ENCODE assay signal across 7 mouse cellular contexts in genomic region chr5:146712282-146712918, GRCm38 (mm10).
DNase-seq lines count a peak whose midpoint lies in the region; ATAC-seq and TF ChIP-seq lines count a peak whose summit lies in the region.

No protein-coding gene starts in this region.

- H3K4me3 ChIP-seq in E14TG2a.4 (replicated peaks; ENCODE audit: low read length), result peak overlapping the region; percentile 56
- H3K4me3 ChIP-seq in hindbrain, embryonic 10.5 days, result no peak overlapping the region
- H3K4me3 ChIP-seq in midbrain, embryonic 12.5 days, result no peak overlapping the region
- no peak overlapping the region for H3K4me3 ChIP-seq in liver, embryonic 12.5 days

- no peak for TF ChIP-seq CTCF in E14TG2a.4 (conservative IDR thresholded peaks at IDR 0.05; ENCODE audit: low read length)

- H3K27ac ChIP-seq in hindbrain, embryonic 10.5 days, result peak overlapping the region; percentile 79
- H3K27ac ChIP-seq in midbrain, embryonic 12.5 days (replicated peaks), result peak overlapping the region; percentile 84
- H3K27ac ChIP-seq in liver, embryonic 12.5 days, result no peak overlapping the region

- H3K4me1 ChIP-seq in E14TG2a.4 (replicated peaks; ENCODE audit: low read depth, low read length), result peaks cover 48% of the 10 kb centered on the region
- peaks cover 22% of the 10 kb centered on the region for H3K4me1 ChIP-seq in hindbrain, embryonic 10.5 days (replicated peaks)
- peaks cover 10% of the 10 kb centered on the region; the same call in 1 of the 2 replicates for H3K4me1 ChIP-seq in midbrain, embryonic 12.5 days
- peaks cover 4% of the 10 kb centered on the region; the same call in 1 of the 2 replicates for H3K4me1 ChIP-seq in liver, embryonic 12.5 days

- H3K4me2 ChIP-seq in midbrain, embryonic 12.5 days (replicated peaks), result peak overlapping the region; percentile 27; the same call in 1 of the 2 replicates
- H3K4me2 ChIP-seq in liver, embryonic 12.5 days, result no peak overlapping the region

- ATAC-seq in midbrain, embryonic 12.5 days (ENCODE audit: low FRiP score, low read depth), result peak; percentile 82
- ATAC-seq in liver, embryonic 12.5 days, result no peak

- H3K36me3 ChIP-seq in E14TG2a.4 (ENCODE audit: insufficient read depth, low read length), result no peaks in the 10 kb centered on the region
- H3K36me3 ChIP-seq in hindbrain, embryonic 10.5 days, result no peaks in the 10 kb centered on the region
- no peaks in the 10 kb centered on the region for H3K36me3 ChIP-seq in midbrain, embryonic 12.5 days
- no peaks in the 10 kb centered on the region for H3K36me3 ChIP-seq in liver, embryonic 12.5 days

- H3K9ac ChIP-seq in midbrain, embryonic 12.5 days (replicated peaks), result no peak overlapping the region
- H3K9ac ChIP-seq in liver, embryonic 12.5 days, result no peak overlapping the region

- WGBS in hindbrain, embryonic 10.5 days, result 72% methylated on average over 18 of the region's 18 CpGs
- WGBS in midbrain, embryonic 12.5 days, result 62% methylated on average over 18 of the region's 18 CpGs
- WGBS in liver, embryonic 12.5 days (ENCODE audit: insufficient replicate concordance), result 78% methylated on average over 18 of the region's 18 CpGs

- H3K9me3 ChIP-seq in E14TG2a.4 (ENCODE audit: low read length), result peaks cover 12% of the 10 kb centered on the region
- H3K9me3 ChIP-seq in hindbrain, embryonic 10.5 days, result no peaks in the 10 kb centered on the region; the same call in 1 of the 2 replicates
- H3K9me3 ChIP-seq in midbrain, embryonic 12.5 days, result no peaks in the 10 kb centered on the region
- H3K9me3 ChIP-seq in liver, embryonic 12.5 days (replicated peaks), result no peaks in the 10 kb centered on the region

- DNase-seq in Muller cell, postnatal 12 days (ENCODE audit: inconsistent ontology term), result peak; percentile 40
- peak; percentile 35 for DNase-seq in hindbrain, embryonic 10.5 days (ENCODE audit: low spot score)
- no peak for DNase-seq in ovary, postnatal 14 days (ENCODE audit: low spot score)
- DNase-seq in natural killer cell, adult 2 months (ENCODE audit: low spot score in 2 of 2), result no peak

- H3K27me3 ChIP-seq in E14TG2a.4 (ENCODE audit: insufficient read depth, low read length), result peaks cover 61% of the 10 kb centered on the region
- H3K27me3 ChIP-seq in hindbrain, embryonic 10.5 days (ENCODE audit: insufficient read depth, poor library complexity, severe bottlenecking), result no peaks in the 10 kb centered on the region
- H3K27me3 ChIP-seq in midbrain, embryonic 12.5 days, result no peaks in the 10 kb centered on the region
- 0 out of 2 replicates have a peak, but pooled peaks cover 3% of the 10 kb centered on the region for H3K27me3 ChIP-seq in liver, embryonic 12.5 days (replicated peaks)

Comparison
In these comparisons a context has a peak if more than half of its experiments do, and no peak if none do; other contexts are left out.
1. DNase-seq: peak in Muller cell, postnatal 12 days (single experiment) and hindbrain, embryonic 10.5 days (single experiment); none in ovary, postnatal 14 days (single experiment) and natural killer cell, adult 2 months (0 of 2).